8 mouse cellular contexts compared by ENCODE assay signal in genomic region chr8:126298296-126299093, GRCm38 (mm10). TPM values are rescaled to one million over a fixed set of nuclear protein-coding genes. Genes with fewer than 3 reads are reported as not detected.
DNase-seq lines count a peak whose midpoint lies in the region; ATAC-seq lines count a peak whose summit lies in the region.

Slc35f3 (plus strand) TSS chr8:126298558.

- no peak; the same call in 1 of the 2 replicates for ATAC-seq in embryonic facial prominence, embryonic 15.5 days (ENCODE audit: insufficient number of reproducible peaks, low FRiP score, low TSS enrichment, low read depth)
- ATAC-seq in hindbrain, embryonic 13.5 days (ENCODE audit: low FRiP score): peak; percentile 76
- peak; percentile 62; the same call in 1 of the 2 replicates for ATAC-seq in lung, embryonic 15.5 days (ENCODE audit: borderline replicate concordance, extremely low read depth, low FRiP score, low TSS enrichment)

- no peaks in the 10 kb centered on the region for H3K36me3 ChIP-seq in embryonic facial prominence, embryonic 15.5 days
- no peaks in the 10 kb centered on the region for H3K36me3 ChIP-seq in hindbrain, embryonic 13.5 days
- no peaks in the 10 kb centered on the region for H3K36me3 ChIP-seq in lung, embryonic 15.5 days

- peak within 1 kb of the TSS; percentile 47 for H3K4me3 ChIP-seq in embryonic facial prominence, embryonic 15.5 days (replicated peaks)
- H3K4me3 ChIP-seq in hindbrain, embryonic 13.5 days: peak within 1 kb of the TSS; percentile 57
- H3K4me3 ChIP-seq in lung, embryonic 15.5 days: peak within 1 kb of the TSS; percentile 38

- DNase-seq in urinary bladder, postnatal 14 days (ENCODE audit: low spot score): peak; percentile 9
- DNase-seq in urinary bladder, postnatal 36 days (ENCODE audit: low spot score in 2 of 2): no peak
- DNase-seq in layer of hippocampus, postnatal 14 days (ENCODE audit: low spot score in 2 of 2): peak; percentile 49 to 54
- DNase-seq in retina, postnatal 7 days (ENCODE audit: low read depth, low spot score): peak; percentile 27
- DNase-seq in spleen, postnatal 14 days (ENCODE audit: low spot score in 2 of 2): no peak

- peaks cover 30% of the 10 kb centered on the region for H3K27me3 ChIP-seq in embryonic facial prominence, embryonic 15.5 days
- peaks cover 32% of the 10 kb centered on the region for H3K27me3 ChIP-seq in hindbrain, embryonic 13.5 days
- H3K27me3 ChIP-seq in lung, embryonic 15.5 days: peaks cover 36% of the 10 kb centered on the region

- WGBS in embryonic facial prominence, embryonic 15.5 days: 2% methylated on average over 65 of the region's 72 CpGs
- WGBS in hindbrain, embryonic 13.5 days: 1% methylated on average over 69 of the region's 72 CpGs
- WGBS in lung, embryonic 15.5 days: 1% methylated on average over 68 of the region's 72 CpGs

- no peak within 1 kb of the TSS for H3K27ac ChIP-seq in embryonic facial prominence, embryonic 15.5 days (replicated peaks)
- no peak within 1 kb of the TSS for H3K27ac ChIP-seq in hindbrain, embryonic 13.5 days
- no peak within 1 kb of the TSS for H3K27ac ChIP-seq in lung, embryonic 15.5 days

- peak within 1 kb of the TSS; percentile 92 for H3K4me2 ChIP-seq in embryonic facial prominence, embryonic 15.5 days (replicated peaks)
- H3K4me2 ChIP-seq in hindbrain, embryonic 13.5 days: peak within 1 kb of the TSS; percentile 98
- peak within 1 kb of the TSS; percentile 71 for H3K4me2 ChIP-seq in lung, embryonic 15.5 days

- H3K9ac ChIP-seq in embryonic facial prominence, embryonic 15.5 days: peak within 1 kb of the TSS; percentile 10; the same call in 1 of the 2 replicates
- H3K9ac ChIP-seq in hindbrain, embryonic 13.5 days: peak within 1 kb of the TSS; percentile 81
- peak within 1 kb of the TSS; percentile 29; the same call in 1 of the 2 replicates for H3K9ac ChIP-seq in lung, embryonic 15.5 days

- peaks cover 9% of the 10 kb centered on the region for H3K4me1 ChIP-seq in embryonic facial prominence, embryonic 15.5 days
- peaks cover 10% of the 10 kb centered on the region for H3K4me1 ChIP-seq in hindbrain, embryonic 13.5 days (replicated peaks)
- H3K4me1 ChIP-seq in lung, embryonic 15.5 days: peaks cover 4% of the 10 kb centered on the region; the same call in 1 of the 2 replicates

- no peaks in the 10 kb centered on the region for H3K9me3 ChIP-seq in embryonic facial prominence, embryonic 15.5 days (replicated peaks)
- no peaks in the 10 kb centered on the region for H3K9me3 ChIP-seq in hindbrain, embryonic 13.5 days
- no peaks in the 10 kb centered on the region for H3K9me3 ChIP-seq in lung, embryonic 15.5 days

RNA-seq across cellular contexts. Expression of gene Slc35f3, which starts in this region (rescaled TPM):
- polyA plus RNA-seq in embryonic facial prominence, embryonic 15.5 days (2015; fragmentation: Nextera tagmentation; extraction: Ambion mirVana): 0.63 and 0.71 TPM in 2 replicates
- 1.00 and 1.3 TPM in 2 replicates for polyA plus RNA-seq in hindbrain, embryonic 13.5 days (2015; fragmentation: Nextera tagmentation; extraction: Ambion mirVana)
- total RNA-seq in layer of hippocampus, postnatal 14 days (2021): 10 to 100 TPM; 34.4 to 38.4 TPM
- 0.62 and 0.71 TPM in 2 replicates for polyA plus RNA-seq in lung, embryonic 15.5 days (2015; fragmentation: Nextera tagmentation; extraction: Ambion mirVana)

Comparison
In these comparisons a context has a peak if more than half of its experiments do, and no peak if none do; other contexts are left out.
1. DNase-seq: peak in urinary bladder, postnatal 14 days (single experiment), layer of hippocampus, postnatal 14 days (2 of 2) and retina, postnatal 7 days (single experiment); none in urinary bladder, postnatal 36 days (0 of 2) and spleen, postnatal 14 days (0 of 2).
2. Peak in ATAC-seq, H3K4me3 ChIP-seq, H3K9ac ChIP-seq and H3K4me2 ChIP-seq in lung, embryonic 15.5 days; RNA of the gene not detected or under 1 TPM.
3. H3K9ac ChIP-seq: peak in every context shown above with its lines; median percentile 81 in hindbrain, embryonic 13.5 days; 29 in lung, embryonic 15.5 days; 10 in embryonic facial prominence, embryonic 15.5 days.
4. Peak in every context shown above with its lines, with median percentiles within 50 percentile points of each other: H3K4me2 ChIP-seq and H3K4me3 ChIP-seq.